Mouse (Mus musculus): ENCODE measurements around the gene Gnl2.

Gnl2 gene

DNA sequence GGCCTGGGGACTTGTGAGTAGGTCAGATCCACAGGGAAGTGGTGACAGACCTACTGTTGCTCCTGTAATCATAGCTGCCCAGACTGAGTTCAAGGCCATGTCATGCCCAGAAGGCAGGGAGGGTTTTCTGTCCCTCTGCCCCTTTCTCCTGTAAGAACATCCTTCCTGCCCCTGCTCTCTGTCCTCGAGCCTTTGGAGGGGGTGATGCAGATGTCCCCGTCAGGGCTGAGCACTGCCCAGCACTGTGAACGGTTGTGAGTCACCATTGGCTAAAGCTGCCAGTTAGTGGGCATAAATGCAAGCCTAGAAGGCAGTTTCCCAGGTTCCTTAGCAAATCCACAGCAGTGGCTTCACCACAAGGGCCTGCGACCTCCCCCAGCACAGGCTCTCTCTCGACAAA lies 76.6 kb downstream of the Gnl2 start:
- no peak for DNase-seq

GRCm38 (mm10) chr4:125096066-125096465 lies 79.7 kb downstream of the Gnl2 start:
- DNase-seq, result no peak

- no peak for DNase-seq
These were observed 81.0 kb downstream of the Gnl2 start for GRCm38 (mm10) chr4:125097412-125097811.

DNA sequence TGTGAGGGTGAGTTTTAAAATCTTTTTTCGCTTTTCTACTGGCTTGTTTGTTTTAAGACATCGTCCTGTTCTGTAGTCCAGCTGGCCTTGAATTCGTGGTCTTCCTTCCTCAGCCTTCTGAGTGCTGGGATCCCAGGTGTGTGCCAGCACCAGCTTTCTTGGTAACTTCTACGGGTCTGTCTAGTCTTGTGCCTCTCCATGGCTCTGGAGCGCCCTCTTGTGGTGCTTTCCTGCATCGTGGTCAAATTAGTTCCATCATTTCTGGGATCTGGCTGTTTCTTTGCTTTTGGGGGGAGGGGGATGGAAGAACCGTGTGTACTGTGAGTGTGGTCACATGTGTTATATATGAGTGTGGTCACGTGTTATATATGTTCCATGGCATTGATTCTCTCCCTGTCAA lies 83.1 kb downstream of the Gnl2 start:
- peak; percentile 82 for DNase-seq

- no peak for DNase-seq
These were observed 84.9 kb downstream of the Gnl2 start for GRCm38 (mm10) chr4:125101334-125101733.
